Mouse (Mus musculus): ENCODE data around the gene Angptl7. TPM values are rescaled to one million over a fixed set of nuclear protein-coding genes. Genes with fewer than 3 reads are reported as not detected.
A peak's percentile ranks its signal among the peaks of the same experiment; 100 is the strongest.

Gene Angptl7
- polyA plus RNA-seq, 1 experiment from 2014 or later: 0.89 TPM

GRCm38 (mm10) chr4:148466511-148467079 is 33.7 kb downstream of the Angptl7 start:
- Histone ChIP-seq H3K27me3 (no peaks in the 10 kb centered on the region), H3K4me1 (replicated peaks) (peaks cover 8% of the 10 kb centered on the region), H3K4me3 (replicated peaks) (no peak overlapping the region), H3K27ac (no peak overlapping the region), H3K9ac (replicated peaks) (no peak overlapping the region), H3K36me3 (peaks cover 98% of the 10 kb centered on the region), H3K9me3 (no peaks in the 10 kb centered on the region), H3K4me2 (no peak overlapping the region)
- no peak for ATAC-seq (ENCODE audit: insufficient number of reproducible peaks, insufficient read depth, low FRiP score, low TSS enrichment, low read depth)
- WGBS: 92% methylated on average over 5 of the region's 5 CpGs

- Histone ChIP-seq H3K36me3 (peaks cover 99% of the 10 kb centered on the region), H3K4me2 (no peak overlapping the region), H3K27me3 (no peaks in the 10 kb centered on the region), H3K9ac (replicated peaks) (no peak overlapping the region), H3K9me3 (no peaks in the 10 kb centered on the region), H3K4me1 (replicated peaks) (no peaks in the 10 kb centered on the region), H3K4me3 (replicated peaks) (no peak overlapping the region), H3K27ac (no peak overlapping the region)
- WGBS: 95% methylated on average over 12 of the region's 12 CpGs
- ATAC-seq (ENCODE audit: insufficient number of reproducible peaks, insufficient read depth, low FRiP score, low TSS enrichment, low read depth): no peak
These were observed 35.4 kb downstream of the Angptl7 start for GRCm38 (mm10) chr4:148464869-148465268.

GRCm38 (mm10) chr4:148464301-148464700 is 36.0 kb downstream of the Angptl7 start:
- H3K9ac ChIP-seq (replicated peaks): no peak overlapping the region
- H3K4me1 ChIP-seq (replicated peaks): no peaks in the 10 kb centered on the region
- H3K36me3 ChIP-seq: peaks cover 99% of the 10 kb centered on the region
- H3K9me3 ChIP-seq: no peaks in the 10 kb centered on the region
- ATAC-seq (ENCODE audit: insufficient number of reproducible peaks, insufficient read depth, low FRiP score, low TSS enrichment, low read depth): no peak
- no peak overlapping the region for H3K4me3 ChIP-seq (replicated peaks)
- no peak overlapping the region for H3K27ac ChIP-seq
- H3K27me3 ChIP-seq: no peaks in the 10 kb centered on the region
- H3K4me2 ChIP-seq: no peak overlapping the region
- 91% methylated on average over 12 of the region's 12 CpGs for WGBS

- Histone ChIP-seq H3K4me2 (no peak overlapping the region), H3K4me1 (replicated peaks) (no peaks in the 10 kb centered on the region), H3K27me3 (no peaks in the 10 kb centered on the region), H3K36me3 (peaks cover 99% of the 10 kb centered on the region), H3K27ac (no peak overlapping the region), H3K4me3 (replicated peaks) (no peak overlapping the region), H3K9me3 (no peaks in the 10 kb centered on the region), H3K9ac (replicated peaks) (no peak overlapping the region)
- 85% methylated on average over 14 of the region's 14 CpGs for WGBS
- no peak for ATAC-seq (ENCODE audit: insufficient number of reproducible peaks, insufficient read depth, low FRiP score, low TSS enrichment, low read depth)
These were observed 36.9 kb downstream of the Angptl7 start for GRCm38 (mm10) chr4:148463208-148463960.

- Histone ChIP-seq H3K9me3 (no peaks in the 10 kb centered on the region), H3K36me3 (peaks cover 99% of the 10 kb centered on the region), H3K4me1 (replicated peaks) (no peaks in the 10 kb centered on the region), H3K27ac (no peak overlapping the region), H3K4me2 (no peak overlapping the region), H3K27me3 (no peaks in the 10 kb centered on the region), H3K9ac (replicated peaks) (no peak overlapping the region), H3K4me3 (replicated peaks) (no peak overlapping the region)
- WGBS: 95% methylated on average over 13 of the region's 13 CpGs
- ATAC-seq (ENCODE audit: insufficient number of reproducible peaks, insufficient read depth, low FRiP score, low TSS enrichment, low read depth): no peak
These were observed 37.5 kb downstream of the Angptl7 start for GRCm38 (mm10) chr4:148462717-148463116.

- Histone ChIP-seq H3K36me3 (peaks cover 99% of the 10 kb centered on the region), H3K9ac (replicated peaks) (no peak overlapping the region), H3K9me3 (no peaks in the 10 kb centered on the region), H3K27me3 (no peaks in the 10 kb centered on the region), H3K4me2 (no peak overlapping the region), H3K27ac (no peak overlapping the region), H3K4me1 (replicated peaks) (no peaks in the 10 kb centered on the region), H3K4me3 (replicated peaks) (no peak overlapping the region)
- WGBS: 88% methylated on average over 4 of the region's 4 CpGs
- no peak for ATAC-seq (ENCODE audit: insufficient number of reproducible peaks, insufficient read depth, low FRiP score, low TSS enrichment, low read depth)
These were observed 38.5 kb downstream of the Angptl7 start for GRCm38 (mm10) chr4:148461772-148462171.

- H3K4me3 ChIP-seq (replicated peaks): no peak overlapping the region
- no peaks in the 10 kb centered on the region for H3K9me3 ChIP-seq
- no peak overlapping the region for H3K27ac ChIP-seq
- no peak overlapping the region for H3K4me2 ChIP-seq
- no peaks in the 10 kb centered on the region for H3K27me3 ChIP-seq
- ATAC-seq (ENCODE audit: insufficient number of reproducible peaks, insufficient read depth, low FRiP score, low TSS enrichment, low read depth): no peak
- H3K4me1 ChIP-seq (replicated peaks): no peaks in the 10 kb centered on the region
- WGBS: 91% methylated on average over 12 of the region's 12 CpGs
- no peak overlapping the region for H3K9ac ChIP-seq (replicated peaks)
- H3K36me3 ChIP-seq: peaks cover 99% of the 10 kb centered on the region
These were observed 39.5 kb downstream of the Angptl7 start for GRCm38 (mm10) chr4:148460656-148461284.

GRCm38 (mm10) chr4:148455477-148456025 is 44.7 kb downstream of the Angptl7 start:
- Histone ChIP-seq H3K36me3 (peaks cover 85% of the 10 kb centered on the region), H3K27me3 (no peaks in the 10 kb centered on the region), H3K4me1 (replicated peaks) (no peaks in the 10 kb centered on the region), H3K9ac (replicated peaks) (no peak overlapping the region), H3K4me3 (replicated peaks) (no peak overlapping the region), H3K9me3 (no peaks in the 10 kb centered on the region), H3K4me2 (no peak overlapping the region), H3K27ac (no peak overlapping the region)
- no peak for ATAC-seq (ENCODE audit: insufficient number of reproducible peaks, insufficient read depth, low FRiP score, low TSS enrichment, low read depth)
- WGBS: 91% methylated on average over 5 of the region's 5 CpGs

- H3K36me3 ChIP-seq: peaks cover 67% of the 10 kb centered on the region
- peaks cover 12% of the 10 kb centered on the region for H3K4me1 ChIP-seq (replicated peaks)
- no peak overlapping the region for H3K4me2 ChIP-seq
- WGBS: 90% methylated on average over 11 of the region's 11 CpGs
- H3K9me3 ChIP-seq: no peaks in the 10 kb centered on the region
- H3K27ac ChIP-seq: no peak overlapping the region
- H3K9ac ChIP-seq (replicated peaks): no peak overlapping the region
- no peak overlapping the region for H3K4me3 ChIP-seq (replicated peaks)
- no peak for ATAC-seq (ENCODE audit: insufficient number of reproducible peaks, insufficient read depth, low FRiP score, low TSS enrichment, low read depth)
- no peaks in the 10 kb centered on the region for H3K27me3 ChIP-seq
These were observed 46.6 kb downstream of the Angptl7 start for GRCm38 (mm10) chr4:148453707-148454106.

- Histone ChIP-seq H3K4me1 (replicated peaks) (peaks cover 23% of the 10 kb centered on the region), H3K4me2 (peak overlapping the region; percentile 82), H3K9ac (replicated peaks) (peak overlapping the region; percentile 82), H3K27me3 (no peaks in the 10 kb centered on the region), H3K36me3 (peaks cover 19% of the 10 kb centered on the region), H3K4me3 (replicated peaks) (peak overlapping the region; percentile 84), H3K27ac (peak overlapping the region; percentile 46; the same call in 1 of the 2 replicates), H3K9me3 (no peaks in the 10 kb centered on the region)
- under 1% methylated on average over 15 of the region's 15 CpGs for WGBS
- no peak for ATAC-seq (ENCODE audit: insufficient number of reproducible peaks, insufficient read depth, low FRiP score, low TSS enrichment, low read depth)
These were observed 51.4 kb downstream of the Angptl7 start for GRCm38 (mm10) chr4:148448853-148449245.

- Histone ChIP-seq H3K9ac (replicated peaks) (peak within 1 kb of the TSS; percentile 82), H3K36me3 (peaks cover 13% of the 10 kb centered on the region), H3K9me3 (no peaks in the 10 kb centered on the region), H3K4me2 (peak within 1 kb of the TSS; percentile 82), H3K4me1 (replicated peaks) (peaks cover 27% of the 10 kb centered on the region), H3K27me3 (no peaks in the 10 kb centered on the region), H3K27ac (peak within 1 kb of the TSS; percentile 67), H3K4me3 (replicated peaks) (peak within 1 kb of the TSS; percentile 84)
- under 1% methylated on average over 56 of the region's 56 CpGs for WGBS
- peak; percentile 97 for ATAC-seq (ENCODE audit: insufficient number of reproducible peaks, insufficient read depth, low FRiP score, low TSS enrichment, low read depth)
These were observed 51.9 kb downstream of the Angptl7 start, which contains the start of gene Mtor for GRCm38 (mm10) chr4:148448179-148448852. Mtor (plus strand) TSS chr4:148448611.
